ENCODE assay signal across 14 mouse cellular contexts in the genomic region with DNA sequence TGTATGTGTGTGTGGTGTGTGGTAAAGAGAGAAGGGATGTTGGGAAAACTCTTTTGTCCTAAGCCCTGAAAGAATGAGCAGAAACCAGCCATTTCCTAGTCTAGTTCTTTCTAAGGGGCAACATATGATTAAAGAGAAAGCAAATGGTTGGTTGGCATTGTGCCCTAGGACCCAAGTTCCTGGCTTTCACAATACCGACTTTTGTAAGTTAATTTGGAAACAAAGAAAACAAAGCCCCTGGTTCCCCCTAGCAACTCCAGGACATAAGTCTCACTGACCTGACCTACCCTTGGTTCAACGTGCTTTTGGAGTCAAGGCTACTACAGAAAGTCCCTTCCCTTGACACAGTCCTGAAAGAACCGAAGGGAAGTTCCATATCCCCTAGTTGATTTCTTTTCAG.
DNase-seq lines count a peak whose midpoint lies in the region; ATAC-seq lines count a peak whose summit lies in the region.
"Had no signal": no experiment of that assay in that cellular context is flagged by ENCODE, and none has a peak within 500 bp of the region (broad histone marks: within the 10 kb centered on the region; RNA-seq: fewer than 3 reads in every experiment).

No protein-coding gene starts in this region.

- H3K9me3 ChIP-seq in neural tube, embryonic 11.5 days (ENCODE audit: control insufficient read depth, low read length): no peaks in the 10 kb centered on the region
- no peaks in the 10 kb centered on the region for H3K9me3 ChIP-seq in midbrain, embryonic 11.5 days (ENCODE audit: control insufficient read depth, low read length)
- H3K9me3 ChIP-seq: limb, embryonic 15.5 days had no signal

- H3K27ac ChIP-seq in neural tube, embryonic 11.5 days (ENCODE audit: low read depth, low read length): no peak overlapping the region
- peak overlapping the region; percentile 70; the same call in 1 of the 2 replicates for H3K27ac ChIP-seq in midbrain, embryonic 11.5 days (ENCODE audit: low read depth, low read length)
- H3K27ac ChIP-seq: limb, embryonic 15.5 days; stomach, postnatal 0 days had no signal

- DNase-seq in embryo, embryonic 10 days (ENCODE audit: low spot score): peak; percentile 9
- DNase-seq in embryo, embryonic 9.5 days (ENCODE audit: extremely low spot score): no peak
- DNase-seq in neural tube, embryonic 11.5 days (ENCODE audit: low spot score): no peak
- no peak for DNase-seq in neural tube, embryonic 10.5 days (ENCODE audit: extremely low spot score, low spot score)
- peak; percentile 88 for DNase-seq in midbrain, embryonic 11.5 days (ENCODE audit: low spot score, missing footprints)
- DNase-seq in natural killer cell, adult 2 months (ENCODE audit: low spot score in 2 of 2): no peak
- no peak for DNase-seq in gastrocnemius, postnatal 10 days
- DNase-seq in left cerebral cortex, adult 11 months (ENCODE audit: low spot score): no peak
- DNase-seq: adrenal gland, adult 2 months; gastrocnemius, postnatal 14 days; kidney, adult 8-10 months; lung, adult 2 months had no signal

- H3K36me3 ChIP-seq in neural tube, embryonic 11.5 days (ENCODE audit: control insufficient read depth, insufficient read depth, low read length): no peaks in the 10 kb centered on the region
- no peaks in the 10 kb centered on the region for H3K36me3 ChIP-seq in midbrain, embryonic 11.5 days (ENCODE audit: control insufficient read depth, insufficient read depth, low read length)
- H3K36me3 ChIP-seq: limb, embryonic 15.5 days had no signal

- no peak overlapping the region for H3K9ac ChIP-seq in neural tube, embryonic 11.5 days (ENCODE audit: low read length)
- H3K9ac ChIP-seq in midbrain, embryonic 11.5 days (ENCODE audit: low read length): no peak overlapping the region
- H3K9ac ChIP-seq: limb, embryonic 15.5 days had no signal

- peaks cover 10% of the 10 kb centered on the region for H3K4me1 ChIP-seq in neural tube, embryonic 11.5 days (ENCODE audit: control insufficient read depth, insufficient read depth, low read length)
- peaks cover 22% of the 10 kb centered on the region for H3K4me1 ChIP-seq in midbrain, embryonic 11.5 days (ENCODE audit: control insufficient read depth, insufficient read depth, low read length)
- H3K4me1 ChIP-seq: limb, embryonic 15.5 days had no signal

- no peak overlapping the region for H3K4me3 ChIP-seq in neural tube, embryonic 11.5 days (ENCODE audit: low read depth, low read length)
- H3K4me3 ChIP-seq in midbrain, embryonic 11.5 days (ENCODE audit: low read depth, low read length): no peak overlapping the region
- H3K4me3 ChIP-seq: limb, embryonic 15.5 days had no signal

- WGBS in neural tube, embryonic 11.5 days: 49% methylated on average over 3 of the region's 3 CpGs
- 14% methylated on average over 3 of the region's 3 CpGs for WGBS in midbrain, embryonic 11.5 days

- no peaks in the 10 kb centered on the region for H3K27me3 ChIP-seq in neural tube, embryonic 11.5 days (ENCODE audit: control insufficient read depth, insufficient read depth, low read length)
- H3K27me3 ChIP-seq in midbrain, embryonic 11.5 days (ENCODE audit: control insufficient read depth, insufficient read depth, low read length): no peaks in the 10 kb centered on the region; the same call in 1 of the 2 replicates
- H3K27me3 ChIP-seq: limb, embryonic 15.5 days had no signal

- no peak overlapping the region for H3K4me2 ChIP-seq in neural tube, embryonic 11.5 days (ENCODE audit: low read depth)
- no peak overlapping the region; the same call in 1 of the 2 replicates for H3K4me2 ChIP-seq in midbrain, embryonic 11.5 days
- H3K4me2 ChIP-seq: limb, embryonic 15.5 days had no signal

- 0 out of 2 replicates have a peak, but pooled peaks have one; percentile 35 for ATAC-seq in neural tube, embryonic 11.5 days (ENCODE audit: insufficient read depth, low FRiP score, low TSS enrichment)
- ATAC-seq in midbrain, embryonic 11.5 days (ENCODE audit: low FRiP score): no peak

Comparison
In these comparisons a context has a peak if more than half of its experiments do, and no peak if none do; other contexts are left out.
1. DNase-seq: peak in embryo, embryonic 10 days (single experiment) and midbrain, embryonic 11.5 days (single experiment); none in embryo, embryonic 9.5 days (single experiment), neural tube, embryonic 11.5 days (single experiment), neural tube, embryonic 10.5 days (single experiment), natural killer cell, adult 2 months (0 of 2), gastrocnemius, postnatal 10 days (single experiment) and left cerebral cortex, adult 11 months (single experiment).